Mouse (Mus musculus) spleen, adult 2 months (tissue): Measurements from ENCODE around the gene Crygb.

ENCODE experiments used
- CTCF ChIP-seq: fragments of 200-500 bp; IDR thresholded peaks from 2 replicates; pipeline ENCODE4 v1.5.1; 2011; ENCODE audit warnings: mild to moderate bottlenecking, inconsistent platforms; ENCODE audit not compliant: insufficient read depth, insufficient read length, insufficient replicate concordance; ENCODE audit errors: extremely low read depth
- POLR2A ChIP-seq: fragments of 200-500 bp; IDR thresholded peaks from 2 replicates; pipeline ENCODE4 v1.6.1; 2011; ENCODE audit warnings: low read depth, low read length, inconsistent platforms

- TF ChIP-seq CTCF = no peak
- no peak for TF ChIP-seq POLR2A
These were observed 42.4 kb downstream of the Crygb start for GRCm38 (mm10) chr1:65039679-65040078.
